Mouse (Mus musculus): ENCODE data around the gene Mfng.

DNA sequence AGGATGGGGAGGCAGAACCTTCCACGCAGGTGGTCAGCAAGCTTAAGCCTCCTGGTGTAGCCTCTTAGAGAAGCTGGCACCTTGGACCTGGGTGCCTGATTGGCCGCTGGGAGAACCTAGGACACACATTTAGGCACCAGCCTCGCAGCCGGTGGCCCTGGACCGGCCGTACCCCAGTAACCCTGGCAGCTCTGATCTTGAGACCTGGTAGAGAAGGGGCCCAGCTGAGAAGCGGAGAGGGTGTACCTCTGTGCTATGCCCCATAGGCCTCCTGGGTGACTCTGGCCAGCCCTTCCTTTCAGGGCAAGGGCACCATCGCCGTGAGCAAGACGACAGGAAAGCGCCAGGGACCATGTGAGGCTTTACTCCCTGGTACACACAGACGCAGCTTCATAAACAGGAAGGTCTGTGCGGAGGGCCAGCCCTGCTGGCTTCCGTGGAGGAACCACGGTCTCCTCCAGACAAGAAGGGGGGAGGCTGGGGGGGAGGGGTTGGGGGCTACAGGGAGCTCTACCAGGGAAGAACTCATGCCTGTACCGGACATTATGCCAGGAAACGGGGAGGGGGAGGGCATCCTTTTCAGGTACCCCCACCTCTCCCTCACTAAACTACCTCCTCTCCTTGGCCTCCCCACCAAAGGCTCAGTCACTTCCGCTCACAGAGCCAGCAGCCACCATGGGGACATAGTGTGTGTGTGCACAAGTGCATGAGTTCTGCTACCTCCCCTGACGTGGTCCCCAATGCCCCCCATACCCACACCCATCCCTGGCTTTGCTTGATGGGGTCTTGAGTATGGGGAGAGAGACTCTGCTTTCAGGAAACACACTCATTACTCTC, 1.5 kb downstream of the Mfng start:
- TF ChIP-seq CTCF (IDR thresholded peaks at IDR 0.05; ENCODE audit: borderline replicate concordance, insufficient read depth, low read depth, low read length) (no peak), POLR2A (IDR thresholded peaks at IDR 0.05; ENCODE audit: borderline replicate concordance, insufficient read depth, low read length) (no peak)
